Mouse (Mus musculus): ENCODE data around the gene Rgs6. TPM values are rescaled to one million over a fixed set of nuclear protein-coding genes. Genes with fewer than 3 reads are reported as not detected.

The Rgs6 gene
- 10 to 100 TPM; 85.6 to 95.8 TPM for total RNA-seq (2021)

- intact Hi-C loops (cut with DNase I), result no loop called here
- DNase-seq (ENCODE audit: extremely low spot score in 1 of 2, low spot score in 2 of 2), result no peak
These were observed at the start of gene Rgs6 for GRCm38 (mm10) chr12:82588017-82588416. Gene Rgs6 (plus strand): TSS chr12:82588292.

- intact Hi-C loops (cut with DNase I), result no loop called here
- DNase-seq (ENCODE audit: extremely low spot score in 1 of 2, low spot score in 2 of 2), result no peak
These were observed 41.0 kb upstream of the Rgs6 start for GRCm38 (mm10) chr12:82547127-82547526.

GRCm38 (mm10) chr12:82549228-82549627 lies 38.9 kb upstream of the Rgs6 start:
- intact Hi-C loops (cut with DNase I), result no loop called here
- DNase-seq (ENCODE audit: extremely low spot score in 1 of 2, low spot score in 2 of 2), result no peak

GRCm38 (mm10) chr12:82550076-82550475 lies 38.0 kb upstream of the Rgs6 start:
- intact Hi-C loops (cut with DNase I), result no loop called here
- DNase-seq (ENCODE audit: extremely low spot score in 1 of 2, low spot score in 2 of 2), result no peak

- intact Hi-C loops (cut with DNase I), result no loop called here
- DNase-seq (ENCODE audit: extremely low spot score in 1 of 2, low spot score in 2 of 2), result no peak
These were observed 35.7 kb upstream of the Rgs6 start for GRCm38 (mm10) chr12:82552376-82552775.

GRCm38 (mm10) chr12:82562916-82563315 lies 25.2 kb upstream of the Rgs6 start:
- intact Hi-C loops (cut with DNase I), result no loop called here
- no peak for DNase-seq (ENCODE audit: extremely low spot score in 1 of 2, low spot score in 2 of 2)

- intact Hi-C loops (cut with DNase I), result no loop called here
- peak in 1 of 2 experiments; percentile 74 for DNase-seq (ENCODE audit: extremely low spot score in 1 of 2, low spot score in 2 of 2)
These were observed 19.7 kb upstream of the Rgs6 start for GRCm38 (mm10) chr12:82568370-82568769.

- intact Hi-C loops (cut with DNase I), result no loop called here
- no peak for DNase-seq (ENCODE audit: extremely low spot score in 1 of 2, low spot score in 2 of 2)
These were observed 15.4 kb upstream of the Rgs6 start for GRCm38 (mm10) chr12:82572706-82573105.

- DNase-seq (ENCODE audit: extremely low spot score in 1 of 2, low spot score in 2 of 2), result peak in 1 of 2 experiments; percentile 31
- intact Hi-C loops (cut with DNase I), result no loop called here
These were observed 1.5 kb upstream of the Rgs6 start for GRCm38 (mm10) chr12:82586592-82586991.

GRCm38 (mm10) chr12:82587348-82587895 lies 670 bp upstream of the Rgs6 start:
- no peak for DNase-seq (ENCODE audit: extremely low spot score in 1 of 2, low spot score in 2 of 2)
- intact Hi-C loops (cut with DNase I), result no loop called here

GRCm38 (mm10) chr12:82588846-82589630 lies 946 bp downstream of the Rgs6 start:
- DNase-seq (ENCODE audit: extremely low spot score in 1 of 2, low spot score in 2 of 2), result peak in 1 of 2 experiments; percentile 26
- intact Hi-C loops (cut with DNase I), result no loop called here

GRCm38 (mm10) chr12:82599011-82599410 lies 10.9 kb downstream of the Rgs6 start:
- intact Hi-C loops (cut with DNase I), result no loop called here
- DNase-seq (ENCODE audit: extremely low spot score in 1 of 2, low spot score in 2 of 2), result no peak

- intact Hi-C loops (cut with DNase I), result no loop called here
- DNase-seq (ENCODE audit: extremely low spot score in 1 of 2, low spot score in 2 of 2), result no peak
These were observed 12.3 kb downstream of the Rgs6 start for GRCm38 (mm10) chr12:82600406-82600805.

- intact Hi-C loops (cut with DNase I), result no loop called here
These were observed 14.7 kb downstream of the Rgs6 start for GRCm38 (mm10) chr12:82602823-82603222.

GRCm38 (mm10) chr12:82603308-82603707 lies 15.2 kb downstream of the Rgs6 start:
- DNase-seq (ENCODE audit: extremely low spot score in 1 of 2, low spot score in 2 of 2), result no peak
- intact Hi-C loops (cut with DNase I), result no loop called here

More at GRCm38 (mm10) chr12:82602823-82603222, 14.7 kb downstream of the Rgs6 start:
- DNase-seq (ENCODE audit: extremely low spot score in 1 of 2, low spot score in 2 of 2), result no peak

- no peak for DNase-seq (ENCODE audit: extremely low spot score in 1 of 2, low spot score in 2 of 2)
- intact Hi-C loops (cut with DNase I), result no loop called here
These were observed 15.9 kb downstream of the Rgs6 start for GRCm38 (mm10) chr12:82603979-82604378.

- DNase-seq (ENCODE audit: extremely low spot score in 1 of 2, low spot score in 2 of 2), result no peak
- intact Hi-C loops (cut with DNase I), result loop anchor here (10.0 kb wide), 2 partner anchors 108 to 402 kb away; no protein-coding TSS in a partner anchor
These were observed 24.9 kb downstream of the Rgs6 start for GRCm38 (mm10) chr12:82612769-82613660.

- DNase-seq (ENCODE audit: extremely low spot score in 1 of 2, low spot score in 2 of 2), result no peak
- intact Hi-C loops (cut with DNase I), result loop anchor here (10.0 kb wide), 2 partner anchors 112 to 398 kb away; no protein-coding TSS in a partner anchor
These were observed 28.4 kb downstream of the Rgs6 start for GRCm38 (mm10) chr12:82616486-82616812.
